Mouse (Mus musculus): ENCODE data around the gene Ltb.

DNA sequence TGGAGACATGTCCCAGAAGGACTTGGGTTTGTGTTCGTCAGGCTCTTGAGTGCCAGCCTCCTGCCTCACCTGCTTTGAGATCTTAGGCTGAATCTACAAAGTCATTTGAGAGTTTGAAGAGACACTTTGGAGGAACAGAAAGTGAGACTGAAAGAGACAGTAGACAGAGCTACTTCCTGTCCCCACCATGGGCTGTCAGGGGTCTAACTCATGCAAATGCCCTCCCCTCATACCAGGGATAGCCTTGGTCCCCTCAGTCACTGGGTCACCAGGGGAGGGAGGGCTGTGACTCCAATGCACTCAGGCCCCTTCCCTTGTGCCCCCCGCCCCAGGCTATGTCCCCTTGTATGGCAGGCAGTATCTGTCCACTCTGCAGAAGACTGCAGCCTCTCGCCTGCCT, 20.9 kb upstream of the Ltb start:
- no peak for TF ChIP-seq GATA1 (IDR thresholded peaks at IDR 0.05; ENCODE audit: borderline replicate concordance, low read length)
- TF ChIP-seq FLI1 (IDR thresholded peaks at IDR 0.05; ENCODE audit: low read length), result no peak
